Mouse (Mus musculus) erythroid progenitor cell, adult 5-6 weeks (primary cell): ENCODE measurements around the gene Tshb. TPM values are rescaled to one million over a fixed set of nuclear protein-coding genes. Genes with fewer than 3 reads are reported as not detected.
A peak's percentile ranks its signal among the peaks of the same experiment; 100 is the strongest.

Source experiments
- ATAC-seq: replicated peaks from 2 replicates; pipeline ENCODE4 v1.8.0; 2016; ENCODE audit warnings: moderate number of reproducible peaks, mild to moderate bottlenecking, moderate TSS enrichment, inconsistent platforms; ENCODE audit not compliant: poor library complexity, low FRiP score, severe bottlenecking
- total RNA-seq, 2 experiments: library from RNA; stranded (forward) in 1 of 2; stranded (reverse) in 1 of 2; fragments of 150-400 nt in 1 of 2; fragments of 186-747, 209-891 nt in 1 of 2; gene quantifications; 2 replicates each; pipeline versions ENCODE4 v1.2.3 to v1.2.4; 2015 to 2017; ENCODE audit warnings: low replicate concordance in 2 of 2

The Tshb gene
- total RNA-seq, 2 experiments from 2014 or later, result not detected

- no peak for ATAC-seq
Observed at GRCm38 (mm10) chr3:102738161-102738901, 44.2 kb downstream of the Tshb start.

- no peak for ATAC-seq
Observed at GRCm38 (mm10) chr3:102737106-102737505, 45.4 kb downstream of the Tshb start.

- no peak for ATAC-seq
Observed at GRCm38 (mm10) chr3:102736436-102736835, 46.1 kb downstream of the Tshb start.

- ATAC-seq, result no peak
Observed at GRCm38 (mm10) chr3:102735638-102736037, 46.9 kb downstream of the Tshb start.

GRCm38 (mm10) chr3:102735031-102735558, 47.4 kb downstream of the Tshb start:
- no peak for ATAC-seq

- ATAC-seq, result peak; percentile 42
Observed at GRCm38 (mm10) chr3:102734313-102735030, 48.0 kb downstream of the Tshb start, which contains the start of gene Tspan2. TSS of gene Tspan2 (plus strand) at chr3:102734529.

- no peak for ATAC-seq
Observed at GRCm38 (mm10) chr3:102733936-102734312, 48.6 kb downstream of the Tshb start.

- ATAC-seq, result no peak
Observed at GRCm38 (mm10) chr3:102733050-102733449, 49.5 kb downstream of the Tshb start.

GRCm38 (mm10) chr3:102732619-102733018, 49.9 kb downstream of the Tshb start:
- ATAC-seq, result no peak

- ATAC-seq, result no peak
Observed at GRCm38 (mm10) chr3:102731112-102731511, 51.4 kb downstream of the Tshb start.

- ATAC-seq, result no peak
Observed at GRCm38 (mm10) chr3:102729416-102729815, 53.1 kb downstream of the Tshb start.

Other genes starting within 250 kb of the Tshb start
- 1.8 and 5.9 TPM in 2 replicates for gene Tspan2, start 48.2 kb downstream of the Tshb start, total RNA-seq (2015; ENCODE audit: low replicate concordance)
- 2.3 and 3.5 TPM in 2 replicates for gene Tspan2, start 48.2 kb downstream of the Tshb start, total RNA-seq (2017; ENCODE audit: low replicate concordance)
- gene Sycp1, start 153.4 kb upstream of the Tshb start, total RNA-seq (2015; ENCODE audit: low replicate concordance), result not detected in 2 replicates
- gene Sycp1, start 153.4 kb upstream of the Tshb start, total RNA-seq (2017; ENCODE audit: low replicate concordance), result not detected in 2 replicates
- gene Nr1h5, start 181.4 kb upstream of the Tshb start, total RNA-seq (2015; ENCODE audit: low replicate concordance), result not detected in 2 replicates
- not detected in 2 replicates for gene Nr1h5, start 181.4 kb upstream of the Tshb start, total RNA-seq (2017; ENCODE audit: low replicate concordance)
- 3.4 and 6.8 TPM in 2 replicates for gene Sike1, start 213.0 kb upstream of the Tshb start, total RNA-seq (2015; ENCODE audit: low replicate concordance)
- gene Sike1, start 213.0 kb upstream of the Tshb start, total RNA-seq (2017; ENCODE audit: low replicate concordance), result 0.61 and 4.2 TPM in 2 replicates
- gene Csde1, start 237.7 kb upstream of the Tshb start, total RNA-seq (2015; ENCODE audit: low replicate concordance), result 107 and 167 TPM in 2 replicates
- 273 and 323 TPM in 2 replicates for gene Csde1, start 237.7 kb upstream of the Tshb start, total RNA-seq (2017; ENCODE audit: low replicate concordance)